Mouse (Mus musculus) intestine, postnatal 0 days (tissue): ENCODE measurements around the gene Jaml. TPM values are rescaled to one million over a fixed set of nuclear protein-coding genes. Genes with fewer than 3 reads are reported as not detected.

Experiments
- ATAC-seq: fragments of 200-750 bp; cut with Nextera tagmentation; 2 replicates; pipeline ENCODE4 v1.8.0; 2017; ENCODE audit warnings: mild to moderate bottlenecking, moderate TSS enrichment, moderate library complexity
- H3K27ac ChIP-seq: fragments of 300-500 bp; sonication (generic); 2 replicates; pipeline ENCODE4 v1.5.1; 2014; ENCODE audit warnings: mild to moderate bottlenecking, low read depth, low read length, moderate library complexity
- H3K27me3 ChIP-seq: fragments of 300-500 bp; sonication (generic); replicated peaks from 2 replicates; pipeline ENCODE4 v1.6.1; 2014; ENCODE audit warnings: low read length, mixed read lengths; ENCODE audit not compliant: control insufficient read depth, insufficient read depth
- H3K36me3 ChIP-seq: fragments of 300-500 bp; sonication (generic); 2 replicates; pipeline ENCODE4 v1.6.1; 2014; ENCODE audit warnings: mild to moderate bottlenecking, moderate library complexity; ENCODE audit not compliant: control insufficient read depth, insufficient read depth
- H3K4me1 ChIP-seq: fragments of 300-500 bp; sonication (generic); replicated peaks from 2 replicates; pipeline ENCODE4 v1.6.1; 2014; ENCODE audit warnings: antibody characterized with exemption, low read length, mixed read lengths; ENCODE audit not compliant: control insufficient read depth, insufficient read depth
- H3K4me2 ChIP-seq: fragments of 300-500 bp; sonication (generic); replicated peaks from 2 replicates; pipeline ENCODE4 v1.6.1; 2014; ENCODE audit warnings: low read depth, mild to moderate bottlenecking, moderate library complexity
- H3K4me3 ChIP-seq: fragments of 300-500 bp; sonication (generic); 2 replicates; pipeline ENCODE4 v1.5.1; 2014; ENCODE audit warnings: low read depth, low read length
- H3K9ac ChIP-seq: fragments of 300-500 bp; sonication (generic); 2 replicates; pipeline ENCODE4 v1.6.1; 2014; ENCODE audit warnings: mild to moderate bottlenecking, low read depth, low read length
- H3K9me3 ChIP-seq: fragments of 300-500 bp; sonication (generic); 2 replicates; pipeline ENCODE4 v1.6.1; 2016; ENCODE audit warnings: mixed run types; ENCODE audit not compliant: control insufficient read depth
- CTCF ChIP-seq: sonication (generic); IDR thresholded peaks from 2 replicates; pipeline ENCODE4 v1.5.1; 2016; ENCODE audit warnings: low read depth, mild to moderate bottlenecking, control low read depth, antibody characterized with exemption, moderate library complexity
- WGBS: fragments of 180-500 bp; shearing (Covaris S2); extraction: QIAGEN DNeasy Blood & Tissue Kit; methylation state at CpG from one replicate; pipeline ENCODE4 v1.1.7; 2014; 5-methylcytosine and 5-hydroxymethylcytosine counted together
- polyA plus RNA-seq: library from polyadenylated mRNA; unstranded; fragments of >200 nt; fragmentation: Nextera tagmentation; extraction: Ambion mirVana; gene quantifications from 2 replicates; pipeline ENCODE4 v1.2.1, GENCODE M21; 2015

The Jaml gene
- polyA plus RNA-seq, 1 experiment from 2014 or later: 221 TPM

- 3% methylated on average over 10 of the region's 10 CpGs for WGBS
- H3K4me3 ChIP-seq: no peak overlapping the region
Observed at GRCm38 (mm10) chr9:45121769-45122168, 42.8 kb downstream of the Jaml start.

GRCm38 (mm10) chr9:45122209-45122761 is 43.3 kb downstream of the Jaml start:
- H3K36me3 ChIP-seq: no peaks in the 10 kb centered on the region
- no peak overlapping the region for H3K4me3 ChIP-seq
- no peaks in the 10 kb centered on the region for H3K9me3 ChIP-seq
- WGBS: 11% methylated on average over 9 of the region's 9 CpGs
- peaks cover 5% of the 10 kb centered on the region; the same call in 1 of the 2 replicates for H3K4me1 ChIP-seq
- no peak overlapping the region; the same call in 1 of the 2 replicates for H3K27ac ChIP-seq
- peak overlapping the region; percentile 58 for H3K4me2 ChIP-seq
- no peaks in the 10 kb centered on the region for H3K27me3 ChIP-seq
- H3K9ac ChIP-seq: no peak overlapping the region
- ATAC-seq: peak; percentile 80
- TF ChIP-seq CTCF: no peak

More at GRCm38 (mm10) chr9:45121769-45122168, 42.8 kb downstream of the Jaml start:
- Histone ChIP-seq H3K9me3 (no peaks in the 10 kb centered on the region), H3K4me1 (peaks cover 8% of the 10 kb centered on the region; the same call in 1 of the 2 replicates), H3K4me2 (peak overlapping the region; percentile 58), H3K9ac (no peak overlapping the region), H3K27me3 (no peaks in the 10 kb centered on the region), H3K27ac (no peak overlapping the region), H3K36me3 (no peaks in the 10 kb centered on the region)
- peak; percentile 67 for ATAC-seq
- TF ChIP-seq CTCF: peak; percentile 98

- no peaks in the 10 kb centered on the region for H3K9me3 ChIP-seq
- no peaks in the 10 kb centered on the region for H3K36me3 ChIP-seq
- H3K4me1 ChIP-seq: peaks cover 5% of the 10 kb centered on the region; the same call in 1 of the 2 replicates
- no peak overlapping the region for H3K4me2 ChIP-seq
- H3K27ac ChIP-seq: no peak overlapping the region
- 82% methylated on average over 14 of the region's 14 CpGs for WGBS
- no peaks in the 10 kb centered on the region for H3K27me3 ChIP-seq
- H3K4me3 ChIP-seq: no peak overlapping the region
- no peak overlapping the region for H3K9ac ChIP-seq
- TF ChIP-seq CTCF: no peak
- ATAC-seq: no peak
Observed at GRCm38 (mm10) chr9:45125211-45125610, 46.2 kb downstream of the Jaml start.

- H3K9me3 ChIP-seq: no peaks in the 10 kb centered on the region
- no peak for ATAC-seq
- no peak for TF ChIP-seq CTCF
- WGBS: 54% methylated on average over 7 of the region's 7 CpGs
- H3K4me3 ChIP-seq: no peak overlapping the region
- H3K27ac ChIP-seq: no peak overlapping the region
- no peaks in the 10 kb centered on the region for H3K36me3 ChIP-seq
- H3K4me2 ChIP-seq: no peak overlapping the region
- peaks cover 3% of the 10 kb centered on the region; the same call in 1 of the 2 replicates for H3K4me1 ChIP-seq
- no peak overlapping the region for H3K9ac ChIP-seq
- H3K27me3 ChIP-seq: no peaks in the 10 kb centered on the region
Observed at GRCm38 (mm10) chr9:45126941-45127340, 48.0 kb downstream of the Jaml start.

GRCm38 (mm10) chr9:45130119-45130518 is 51.1 kb downstream of the Jaml start:
- no peak for ATAC-seq
- TF ChIP-seq CTCF: no peak
- H3K4me2 ChIP-seq: no peak overlapping the region
- no peak overlapping the region for H3K9ac ChIP-seq
- no peaks in the 10 kb centered on the region for H3K36me3 ChIP-seq
- 83% methylated on average over 3 of the region's 3 CpGs for WGBS
- H3K9me3 ChIP-seq: no peaks in the 10 kb centered on the region
- peaks cover 7% of the 10 kb centered on the region for H3K27me3 ChIP-seq
- no peak overlapping the region for H3K4me3 ChIP-seq
- no peaks in the 10 kb centered on the region for H3K4me1 ChIP-seq
- no peak overlapping the region for H3K27ac ChIP-seq

GRCm38 (mm10) chr9:45133484-45134310 is 54.7 kb downstream of the Jaml start:
- peak; percentile 88 for ATAC-seq

More at GRCm38 (mm10) chr9:45133484-45134310, 54.7 kb downstream of the Jaml start:
- Histone ChIP-seq H3K4me3 (no peak overlapping the region), H3K27me3 (peaks cover 38% of the 10 kb centered on the region), H3K9ac (no peak overlapping the region), H3K4me2 (peak overlapping the region; percentile 17; the same call in 1 of the 2 replicates), H3K27ac (peak overlapping the region; percentile 5; the same call in 1 of the 2 replicates), H3K4me1 (no peaks in the 10 kb centered on the region; the same call in 1 of the 2 replicates), H3K9me3 (no peaks in the 10 kb centered on the region), H3K36me3 (no peaks in the 10 kb centered on the region)
- TF ChIP-seq CTCF: peak; percentile 90
- WGBS: 7% methylated on average over 5 of the region's 5 CpGs
